Mouse (Mus musculus): ENCODE measurements around the gene Sv2a.

The Sv2a gene

DNA sequence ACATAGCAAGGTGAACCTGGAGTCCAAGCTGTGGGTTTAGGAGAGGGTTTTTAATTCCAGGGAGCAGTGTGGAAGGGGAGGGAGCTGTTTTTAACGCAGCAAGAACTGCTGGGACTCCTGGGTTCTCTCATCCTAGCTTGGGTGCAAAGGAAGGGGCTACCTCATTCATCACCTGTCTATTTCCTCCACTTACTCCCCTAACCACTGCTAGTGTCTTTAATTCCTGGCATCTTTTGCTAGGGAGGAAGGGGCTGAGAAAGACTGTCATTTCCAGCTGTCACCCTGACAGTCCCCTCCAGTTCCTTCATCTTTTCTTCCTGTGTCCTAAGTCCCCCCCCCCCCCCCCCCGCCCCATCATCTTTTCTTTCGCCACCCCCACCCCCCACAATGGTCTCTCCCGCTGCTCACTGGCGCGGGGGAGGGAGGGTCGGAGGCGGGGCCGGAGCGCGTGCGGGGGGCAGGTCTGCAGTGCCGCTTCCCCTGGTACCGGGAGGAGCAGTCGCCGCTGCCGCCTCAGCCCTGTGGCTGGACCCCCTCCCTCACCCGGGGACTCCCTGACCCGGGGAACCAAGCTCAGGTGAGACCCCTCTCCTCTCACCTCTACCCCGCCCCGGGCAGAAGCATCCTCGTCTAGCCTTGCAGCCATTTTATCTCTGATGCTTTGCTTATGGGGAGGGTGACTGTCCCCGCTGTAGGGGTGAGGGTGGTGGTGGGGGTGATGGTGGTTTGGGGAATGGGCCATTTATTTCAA, at the start of gene Sv2a:
Sv2a (plus strand) TSS at position 425 of the 751 bp plus-strand sequence.
- DNase-seq (ENCODE audit: low spot score in 2 of 2), result no peak

DNA sequence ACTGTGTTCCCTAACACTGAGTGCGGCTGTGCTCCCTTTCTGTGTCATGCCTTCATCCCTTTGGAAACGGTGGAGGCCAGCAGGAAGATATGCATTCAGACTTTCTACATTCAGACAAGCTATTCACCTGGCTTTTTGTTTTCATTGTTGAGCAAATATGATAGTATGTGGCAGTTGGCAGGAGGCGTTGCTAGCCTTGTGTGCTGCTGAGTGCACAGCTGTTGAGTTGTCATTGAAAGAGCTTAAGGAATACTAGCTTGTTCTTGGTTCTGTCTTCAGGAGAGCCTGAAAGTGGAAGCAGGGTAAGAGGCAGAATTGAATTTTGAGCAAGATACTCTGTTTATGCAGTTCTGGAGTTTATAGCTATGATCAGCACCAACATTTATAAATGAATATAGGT, 48.5 kb upstream of the Sv2a start:
- DNase-seq (ENCODE audit: low spot score in 2 of 2), result no peak

DNA sequence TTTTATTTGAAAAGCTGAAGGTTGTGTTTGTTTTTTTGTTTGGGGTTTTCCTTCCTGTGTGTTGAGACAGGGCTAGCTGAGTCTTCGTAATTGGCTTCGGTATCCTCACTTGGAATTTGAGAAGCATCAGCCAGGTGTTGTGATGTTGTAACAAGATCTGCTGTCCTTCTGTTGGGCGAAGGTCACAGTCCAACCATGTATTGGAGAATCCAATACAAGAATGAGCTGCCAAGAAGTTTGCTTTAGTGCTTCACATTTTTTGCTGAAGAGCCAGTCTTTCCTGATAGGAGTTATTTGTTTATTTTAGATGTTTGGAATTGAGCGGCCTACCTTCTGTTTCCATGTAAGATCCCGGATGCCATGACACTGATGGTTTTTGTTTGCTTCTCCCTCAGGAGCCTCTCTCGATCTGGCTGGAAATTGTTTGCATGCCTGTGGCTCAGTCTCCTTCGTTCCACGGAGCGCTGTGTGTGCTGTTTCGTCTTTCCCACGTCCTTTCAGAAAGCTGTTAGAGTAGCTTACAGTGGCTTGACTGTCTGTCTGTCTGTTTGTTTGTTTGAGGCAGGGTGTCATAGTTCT, 47.5 kb upstream of the Sv2a start:
- no peak for DNase-seq (ENCODE audit: low spot score in 2 of 2)

DNA sequence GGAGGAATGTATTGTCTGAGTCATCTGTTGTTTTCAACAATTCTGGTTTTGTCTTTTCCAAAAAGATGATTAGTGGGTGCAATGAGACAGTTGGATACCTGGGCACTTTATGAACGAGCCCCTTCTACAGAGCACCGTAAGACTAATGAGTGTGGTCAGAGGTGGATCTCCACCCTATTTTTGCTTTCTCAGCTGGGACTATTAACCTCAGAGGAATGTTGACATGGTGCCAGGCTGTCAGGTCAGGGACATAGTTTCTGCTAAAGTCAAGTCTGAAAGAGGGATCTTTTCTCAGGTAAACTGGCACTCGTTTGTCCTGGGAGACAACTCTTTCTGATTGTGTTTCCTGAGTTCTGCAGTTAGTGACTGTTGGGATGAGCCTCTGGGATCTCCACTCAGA, 45.9 kb upstream of the Sv2a start:
- DNase-seq (ENCODE audit: low spot score in 2 of 2), result no peak

DNA sequence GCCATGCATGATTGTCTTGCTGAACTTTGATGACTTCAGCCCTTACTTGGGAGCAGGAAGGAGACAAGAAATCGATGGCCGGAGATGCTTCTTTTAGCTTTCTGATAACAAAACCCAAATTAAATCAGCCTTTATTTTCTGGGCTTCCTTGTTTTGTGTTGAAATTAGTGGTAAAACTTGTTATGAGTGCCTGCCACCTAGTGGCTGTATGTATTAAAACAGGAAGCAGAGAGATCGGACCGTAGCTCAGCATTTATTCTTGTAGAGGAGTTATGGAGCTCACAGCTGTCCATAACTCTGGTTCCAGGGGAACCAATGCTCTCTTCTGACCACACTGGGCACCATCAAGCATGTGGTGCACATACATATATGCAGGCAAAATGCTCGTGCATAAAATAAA, 33.0 kb upstream of the Sv2a start:
- peak in 1 of 2 experiments; percentile 39 for DNase-seq (ENCODE audit: low spot score in 2 of 2)

DNA sequence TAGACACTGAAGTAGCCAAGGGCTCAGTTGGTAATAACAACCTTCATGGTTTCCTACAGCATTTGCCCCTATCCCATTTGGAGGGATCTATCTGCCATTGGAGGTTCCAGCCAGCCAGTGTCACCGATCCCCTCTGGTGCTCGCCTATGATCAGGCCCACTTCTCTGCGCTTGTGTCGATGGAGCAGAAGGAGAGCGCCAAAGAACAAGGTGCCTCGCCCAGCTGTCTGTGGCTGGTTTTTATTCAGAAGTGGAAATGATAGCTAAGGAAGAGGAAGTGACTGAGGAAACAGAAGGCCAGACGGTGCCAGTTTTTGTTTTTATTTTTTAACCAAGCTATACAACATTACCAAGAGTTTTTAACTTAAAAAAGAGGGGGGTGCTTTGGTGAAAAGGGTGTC, 29.1 kb upstream of the Sv2a start:
- no peak for DNase-seq (ENCODE audit: low spot score in 2 of 2)

DNA sequence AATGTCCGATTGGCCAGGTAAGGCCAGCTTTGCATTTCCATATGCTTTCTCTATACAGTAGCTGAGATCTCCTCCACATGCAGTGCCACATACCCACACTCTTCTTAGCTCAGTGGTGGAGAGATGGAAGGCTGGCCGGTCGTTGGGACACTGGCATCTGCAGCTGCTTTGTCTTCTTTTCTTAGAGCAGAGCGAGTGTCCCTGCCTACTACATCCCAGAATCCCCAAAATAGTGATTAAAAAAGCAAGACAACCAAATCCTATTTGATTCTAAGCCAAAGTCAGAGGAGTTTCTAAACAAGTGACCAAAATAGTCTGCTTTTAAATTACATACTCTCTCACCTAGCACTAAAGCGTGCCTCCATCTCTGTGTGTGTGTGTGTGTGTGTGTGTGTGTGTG, 28.3 kb upstream of the Sv2a start:
- no peak for DNase-seq (ENCODE audit: low spot score in 2 of 2)

DNA sequence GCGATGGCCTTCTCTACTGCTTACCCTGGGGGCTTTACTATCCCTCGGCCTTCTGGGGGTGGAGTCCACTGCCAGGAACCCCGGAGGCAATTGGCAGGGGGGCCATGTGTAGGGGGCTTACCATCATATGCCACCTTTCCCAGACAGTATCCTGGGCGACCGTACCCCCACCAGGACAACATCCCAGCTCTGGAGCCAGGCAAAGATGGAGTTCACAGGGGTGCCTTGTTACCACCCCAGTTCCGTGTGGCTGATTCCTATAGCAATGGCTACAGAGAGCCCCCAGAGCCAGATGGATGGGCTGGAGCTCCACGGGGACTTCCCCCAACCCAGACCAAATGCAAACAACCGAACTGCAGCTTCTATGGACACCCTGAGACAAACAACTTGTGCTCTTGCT, 25.4 kb upstream of the Sv2a start:
- no peak for DNase-seq (ENCODE audit: low spot score in 2 of 2)

DNA sequence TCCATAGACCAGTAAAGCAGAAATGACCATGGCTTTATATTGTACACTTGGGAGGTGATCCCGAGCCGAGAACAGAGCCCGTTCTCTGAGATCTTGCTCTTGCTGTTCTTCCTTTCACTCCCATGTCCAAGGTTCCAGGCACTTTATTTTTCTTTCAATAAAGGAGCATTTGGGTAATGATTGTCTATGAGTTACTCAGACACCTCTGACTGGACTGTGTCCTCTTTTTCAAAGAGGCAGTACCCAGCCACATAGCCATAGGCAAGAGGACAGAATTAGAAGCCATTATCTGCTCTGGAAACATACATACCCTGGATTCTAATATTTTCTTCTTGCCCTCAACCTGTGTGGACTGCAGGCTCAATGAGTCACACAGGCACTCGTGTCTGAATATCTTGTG, 21.1 kb upstream of the Sv2a start:
- DNase-seq (ENCODE audit: low spot score in 2 of 2), result no peak

DNA sequence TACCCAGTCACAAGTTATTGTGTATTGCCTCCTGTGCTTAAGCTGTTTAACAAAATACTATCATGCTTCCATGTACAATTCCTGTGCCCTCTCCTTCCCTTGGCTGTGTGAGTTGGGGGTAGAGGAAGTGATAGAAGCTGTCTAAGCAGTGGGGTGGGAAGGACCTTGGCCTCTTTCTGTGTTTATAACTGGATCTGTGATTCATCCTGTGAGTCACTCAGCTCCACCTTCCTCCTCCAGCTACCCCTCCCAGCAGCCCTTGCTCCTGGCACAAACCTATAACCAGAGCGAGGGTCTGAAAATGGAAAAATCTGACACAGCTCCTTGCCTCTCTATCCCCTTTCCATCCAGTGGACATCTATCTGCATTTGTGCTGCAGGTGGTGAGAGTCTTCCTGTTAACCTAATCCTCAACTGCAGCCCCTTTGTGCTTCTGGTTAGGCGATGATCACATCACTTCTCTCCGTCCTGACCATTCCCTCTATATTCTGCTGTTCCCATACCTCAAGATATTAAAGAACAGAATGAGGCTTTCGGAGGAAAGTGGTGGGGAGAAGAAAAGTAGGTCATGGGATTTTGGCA, 20.6 kb upstream of the Sv2a start:
- no peak for DNase-seq (ENCODE audit: low spot score in 2 of 2)

DNA sequence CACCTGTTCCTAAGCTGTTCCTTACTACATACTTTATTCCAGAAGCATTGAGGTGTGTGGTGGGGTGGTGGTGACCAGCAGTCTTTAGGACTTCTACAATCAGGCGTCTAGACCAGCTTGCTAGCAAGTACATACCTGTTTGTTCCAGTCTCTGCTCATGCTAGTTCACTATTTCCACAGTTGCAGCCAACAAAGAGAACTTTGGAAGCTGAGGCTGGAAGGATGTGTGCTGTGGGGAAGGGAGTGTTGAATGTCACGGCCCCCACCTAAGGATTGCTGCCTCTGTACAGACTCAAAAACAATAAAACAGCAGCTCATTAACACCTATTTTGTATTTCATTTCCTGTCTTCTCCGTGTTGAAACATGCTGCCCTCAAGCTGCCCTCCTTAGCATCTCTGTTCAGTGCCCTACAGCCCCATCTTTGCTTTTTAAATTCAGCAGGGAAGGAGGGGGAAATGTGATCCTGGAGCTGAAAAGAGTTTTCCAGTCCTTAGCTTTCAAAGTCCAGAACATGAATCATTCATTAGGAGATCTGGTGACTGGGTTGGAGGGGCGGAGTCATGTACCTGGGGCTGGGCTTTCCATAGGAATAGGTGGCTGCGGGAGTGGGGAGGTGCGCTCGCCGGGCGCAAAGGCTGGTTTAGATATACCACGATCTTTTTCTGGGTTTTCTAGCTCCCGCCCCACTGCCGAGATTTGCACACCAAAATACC, 20.0 kb upstream of the Sv2a start:
- DNase-seq (ENCODE audit: low spot score in 2 of 2), result peak; percentile 36 to 49

DNA sequence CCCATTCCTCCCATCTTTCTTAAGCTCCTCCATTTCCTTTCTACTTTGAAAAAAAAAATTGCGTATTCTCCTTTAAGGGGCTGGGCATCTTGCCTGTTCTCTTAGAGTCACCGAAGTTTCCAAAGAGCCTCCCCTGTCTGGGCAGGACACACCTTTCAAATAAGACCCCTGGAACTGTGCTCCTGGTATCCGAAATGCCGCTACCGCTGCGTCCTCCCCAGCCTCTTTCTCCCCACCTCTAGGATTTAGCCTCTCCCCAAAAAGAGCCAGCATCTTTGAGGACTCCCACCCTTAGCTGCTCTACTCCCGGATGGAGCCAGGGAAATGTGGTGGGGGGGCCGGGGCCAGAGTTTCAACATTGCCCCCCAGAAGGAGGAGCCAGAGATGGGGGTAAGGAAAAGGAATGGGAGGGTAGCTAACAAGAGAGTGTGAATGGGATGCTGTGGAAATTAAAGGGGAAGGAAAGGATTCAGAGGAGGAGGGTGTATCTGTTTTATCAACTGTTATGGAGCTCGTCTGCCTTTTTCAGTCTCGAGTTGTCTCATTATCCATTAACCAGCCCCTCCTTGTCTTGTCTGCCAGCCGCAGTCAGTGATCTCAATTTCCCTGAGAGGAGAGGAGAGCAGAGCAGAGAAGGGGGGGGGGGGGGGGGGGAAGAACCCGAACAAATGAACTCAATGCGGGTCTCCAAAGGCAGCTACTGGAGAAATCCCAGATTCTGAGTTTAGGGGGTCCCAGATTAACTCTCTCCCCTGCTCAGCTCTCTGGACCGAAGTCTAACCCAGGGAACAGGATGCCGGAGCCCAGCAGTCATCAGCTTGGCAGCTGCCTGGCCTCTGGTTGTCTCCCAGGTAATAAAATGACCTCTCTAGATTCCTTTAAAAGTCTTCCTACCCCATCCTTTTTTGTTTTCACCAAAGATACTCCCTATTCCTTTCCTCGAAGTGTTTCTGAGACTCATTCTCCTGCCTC, 18.8 kb upstream of the Sv2a start, which contains the start of gene Mtmr11:
Mtmr11 (plus strand) TSS at position 136 of the 972 bp plus-strand sequence.
- DNase-seq (ENCODE audit: low spot score in 2 of 2), result no peak

DNA sequence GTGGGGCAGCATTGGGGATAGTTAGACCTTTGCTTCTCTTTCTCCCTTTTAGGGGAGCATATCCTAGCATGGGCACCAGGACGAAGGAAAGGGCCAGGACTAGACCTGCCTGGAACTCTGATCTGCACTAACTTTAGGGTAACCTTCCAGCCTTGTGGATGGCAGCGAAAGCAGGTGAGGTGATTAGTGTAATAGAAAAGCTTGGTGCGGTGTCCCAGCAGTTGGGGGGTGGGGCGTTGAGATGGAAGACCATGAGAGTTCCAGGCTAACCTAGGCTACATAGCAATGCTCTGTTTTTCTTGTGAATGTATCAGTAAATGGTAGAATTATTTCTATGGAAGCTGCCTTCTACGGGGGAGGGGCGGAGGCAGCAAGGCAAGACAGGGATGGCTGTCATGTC, 17.9 kb upstream of the Sv2a start:
- no peak for DNase-seq (ENCODE audit: low spot score in 2 of 2)

DNA sequence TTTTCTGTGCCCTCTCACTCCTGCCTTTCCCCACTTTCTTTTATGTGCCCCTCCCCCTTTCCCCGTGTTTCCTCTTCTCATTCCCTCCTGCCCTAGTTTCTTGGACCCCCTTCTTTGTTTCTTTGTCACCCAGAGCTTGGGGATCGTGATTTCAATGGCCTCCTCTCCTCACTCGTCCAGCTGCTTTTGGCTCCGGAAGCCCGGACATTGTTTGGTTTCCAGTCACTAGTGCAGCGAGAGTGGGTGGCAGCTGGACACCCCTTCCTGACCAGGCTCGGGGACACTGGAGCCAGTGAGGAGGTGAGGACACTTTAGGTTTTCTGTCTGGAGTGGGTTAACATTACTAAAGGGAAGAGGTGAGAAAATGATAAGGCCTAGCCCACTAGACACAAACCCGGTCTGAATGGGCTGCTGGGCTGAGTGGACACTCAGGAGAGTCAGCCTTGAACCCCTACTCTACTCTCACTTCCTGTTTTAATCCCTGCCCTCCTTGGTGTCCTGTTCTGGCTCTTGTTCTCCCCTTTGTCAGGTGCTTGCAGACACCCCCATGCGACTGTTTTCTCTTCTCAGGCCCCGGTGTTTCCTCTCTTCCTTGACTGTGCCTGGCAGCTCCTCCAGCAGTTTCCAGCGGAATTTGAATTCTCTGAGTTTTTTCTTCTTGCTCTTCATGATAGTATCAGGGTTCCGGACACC, 12.3 kb upstream of the Sv2a start:
- DNase-seq (ENCODE audit: low spot score in 2 of 2), result no peak

DNA sequence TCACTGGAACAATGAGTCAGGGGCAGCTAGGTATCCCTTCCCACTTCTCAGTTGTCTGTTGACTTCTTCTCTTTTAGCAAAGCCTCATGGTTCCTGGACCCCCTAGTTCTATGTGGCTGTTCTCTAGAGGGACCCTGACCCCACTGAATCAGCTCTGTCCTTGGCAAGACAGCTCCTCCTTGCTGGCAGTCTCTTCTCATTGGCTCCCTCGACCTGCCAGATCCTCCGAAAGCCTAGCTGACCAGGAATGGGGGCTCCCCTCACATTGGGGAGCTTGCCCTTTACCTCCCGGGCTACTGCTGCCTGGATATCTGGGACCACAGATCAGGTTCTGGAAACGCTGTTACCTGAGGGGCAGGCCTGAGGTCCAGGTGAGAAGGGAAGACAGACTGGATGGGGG, 10.7 kb upstream of the Sv2a start:
- DNase-seq (ENCODE audit: low spot score in 2 of 2), result no peak

DNA sequence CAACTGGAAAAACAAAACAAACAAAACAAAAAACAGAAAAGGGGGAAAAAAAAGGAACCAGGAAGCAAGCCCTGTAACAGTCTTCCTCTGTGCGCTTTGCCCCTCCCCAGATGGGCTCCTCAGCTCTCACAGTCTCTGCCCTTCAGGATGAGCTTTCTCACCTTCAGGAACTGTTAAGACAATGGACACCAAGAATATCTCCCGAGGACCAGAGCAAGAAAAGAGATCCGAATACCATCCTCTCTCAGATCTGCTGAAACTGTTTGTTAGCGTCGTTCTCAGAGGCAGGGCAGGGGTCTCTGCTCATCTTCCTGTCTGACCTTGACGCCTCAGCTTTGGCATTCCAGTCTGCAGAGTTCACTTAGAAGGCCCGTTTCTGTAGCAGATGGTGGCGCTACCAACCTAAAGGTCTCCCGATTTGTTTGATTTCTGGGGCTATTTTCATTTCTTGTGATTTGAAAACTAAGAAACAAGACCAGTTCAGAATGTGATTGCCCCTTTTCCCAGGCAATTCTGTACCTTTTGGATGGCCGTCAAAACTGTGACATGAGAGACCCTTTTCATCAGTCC, 9.9 kb upstream of the Sv2a start:
- DNase-seq (ENCODE audit: low spot score in 2 of 2), result no peak

DNA sequence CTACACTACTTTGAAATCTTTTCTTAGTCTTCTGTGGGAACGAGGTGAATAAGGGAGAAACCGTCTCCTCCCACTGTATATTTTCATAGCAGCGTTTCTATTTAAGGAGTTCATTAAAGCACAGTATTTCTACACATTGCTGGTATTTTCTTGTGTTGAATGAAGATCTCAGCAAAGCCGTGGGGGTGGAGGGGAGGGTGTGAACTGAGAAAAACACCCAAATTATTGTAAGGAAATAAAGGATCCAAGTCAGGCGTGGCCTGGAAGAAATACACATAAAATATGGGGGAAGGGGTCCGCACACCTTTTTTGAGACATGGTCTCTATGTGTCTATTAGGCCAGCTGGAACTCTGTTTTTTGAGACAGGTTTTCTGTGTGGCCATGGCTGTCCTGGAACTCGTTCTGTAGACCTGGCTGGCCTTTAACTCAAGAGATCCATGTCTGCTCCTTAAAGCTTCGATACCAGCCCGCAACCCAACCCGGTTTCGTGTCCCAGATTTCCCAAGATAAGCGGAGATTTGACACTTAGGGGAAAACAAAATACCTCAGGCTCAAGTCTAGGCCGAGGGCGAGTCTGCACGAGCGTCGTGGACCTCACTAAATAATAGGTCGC, 9.3 kb upstream of the Sv2a start:
- no peak for DNase-seq (ENCODE audit: low spot score in 2 of 2)

DNA sequence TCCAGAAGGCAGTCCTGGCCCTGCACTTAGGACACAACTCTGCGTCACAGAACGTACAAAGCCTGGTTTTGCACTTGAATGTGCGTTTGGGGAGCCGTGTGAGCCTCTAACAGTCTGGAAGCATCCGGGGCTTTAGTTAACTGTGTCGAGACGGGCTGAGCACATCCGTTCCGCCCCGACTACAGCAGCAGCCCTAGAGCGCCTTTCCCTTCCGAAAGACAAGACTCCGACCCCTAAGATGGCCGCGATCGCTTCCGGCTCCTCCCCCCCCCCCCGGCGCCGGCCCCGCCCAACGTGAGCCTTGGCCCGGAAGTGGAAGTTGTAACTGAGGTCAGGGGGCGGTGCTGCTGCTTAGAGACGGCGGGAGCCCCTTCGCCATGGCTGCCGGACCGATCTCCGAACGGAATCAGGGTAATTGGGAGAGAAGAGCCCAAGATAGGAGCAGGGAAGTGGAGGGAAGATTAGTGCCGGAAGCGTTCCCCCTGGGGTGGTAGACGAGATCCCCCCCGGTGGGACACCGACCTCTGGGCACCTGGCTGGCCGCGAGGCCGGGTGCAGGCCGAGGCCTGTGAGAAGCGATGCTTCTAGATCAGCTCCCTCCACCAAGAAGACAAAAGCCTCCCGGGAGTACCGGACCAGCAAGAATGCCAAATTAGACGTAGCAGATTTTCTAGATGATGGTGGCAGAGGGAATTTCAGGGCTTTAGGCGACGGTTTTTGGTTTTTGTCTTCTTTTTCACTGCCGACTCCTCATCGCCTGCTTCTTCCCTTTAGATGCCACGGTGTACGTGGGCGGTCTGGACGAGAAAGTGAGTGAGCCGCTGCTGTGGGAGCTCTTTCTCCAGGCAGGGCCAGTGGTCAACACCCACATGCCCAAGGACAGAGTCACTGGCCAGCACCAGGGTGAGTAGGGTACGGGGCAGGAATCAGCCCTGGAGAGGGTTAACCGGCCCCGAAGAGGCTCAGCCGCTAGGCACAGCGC, 8.5 kb upstream of the Sv2a start, which contains the start of gene Sf3b4:
Sf3b4 (plus strand) TSS at position 136 of the 982 bp plus-strand sequence.
- peak; percentile 62 to 70 for DNase-seq (ENCODE audit: low spot score in 2 of 2)

DNA sequence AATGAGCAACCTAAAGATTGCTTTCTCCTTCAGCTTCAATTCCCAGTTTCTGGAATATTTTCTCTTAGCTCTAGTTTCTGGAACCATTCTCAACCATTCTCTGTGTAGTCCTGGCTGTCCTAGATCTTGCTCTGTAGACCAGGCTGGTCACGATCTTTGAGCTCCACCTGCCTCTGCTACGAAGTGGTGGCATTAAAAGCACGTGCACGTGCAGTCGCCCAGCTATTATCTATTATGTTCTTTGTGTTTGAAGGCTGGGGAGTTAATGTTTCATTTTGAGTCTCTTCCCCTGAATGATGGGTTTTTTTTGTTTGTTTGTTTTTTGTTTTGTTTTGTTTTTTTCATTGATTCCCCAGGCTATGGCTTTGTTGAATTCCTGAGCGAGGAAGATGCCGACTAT, 7.8 kb upstream of the Sv2a start:
- DNase-seq (ENCODE audit: low spot score in 2 of 2), result no peak
